In the genomic region with DNA sequence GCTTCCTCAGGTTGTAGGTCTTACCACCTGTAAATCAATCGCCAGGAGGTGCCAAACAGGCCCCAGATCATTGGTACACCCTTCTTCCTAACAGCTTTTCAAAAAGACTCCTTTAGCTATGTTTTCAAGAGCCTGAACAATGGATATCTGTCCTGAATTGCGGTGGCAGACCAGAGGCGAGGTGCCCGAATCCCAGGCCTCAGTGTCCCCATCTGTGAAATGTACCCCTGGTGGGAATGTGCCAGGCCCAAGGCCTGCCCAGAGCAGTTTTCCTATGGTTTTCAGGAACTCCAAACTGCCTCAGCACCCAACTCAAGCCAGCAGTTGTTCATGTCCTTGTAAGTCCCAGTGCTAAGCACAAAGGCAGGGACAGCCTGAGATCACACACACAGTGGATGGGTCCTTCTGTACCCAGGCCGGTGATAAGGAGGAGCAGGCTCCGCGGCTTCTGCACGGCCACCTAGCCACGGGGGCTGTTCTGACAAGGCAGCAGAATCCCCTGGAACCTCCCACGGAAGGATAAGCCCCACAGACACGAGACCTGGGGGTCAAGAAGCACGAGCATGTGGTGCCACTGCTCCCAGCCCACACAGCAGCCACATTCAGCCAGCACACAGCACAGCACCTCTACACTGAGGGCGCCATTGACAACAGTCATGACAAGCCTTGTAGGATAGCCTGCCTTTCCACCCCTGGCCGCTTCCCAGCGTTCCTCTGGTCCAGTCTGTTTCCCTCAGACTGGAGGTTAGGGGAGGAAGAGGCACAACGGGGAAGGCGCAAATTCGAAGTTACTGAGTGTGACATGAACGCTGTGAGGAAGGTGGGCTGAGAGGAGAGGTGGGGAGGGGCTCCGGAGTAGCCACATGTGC, we compare ENCODE assay signal across 9 mouse cellular contexts. TPM values are rescaled to one million over a fixed set of nuclear protein-coding genes. Genes with fewer than 3 reads are reported as not detected.
DNase-seq lines count a peak whose midpoint lies in the region; ATAC-seq and TF ChIP-seq lines count a peak whose summit lies in the region.
"Had no signal": no experiment of that assay in that cellular context is flagged by ENCODE, and none has a peak within 500 bp of the region (broad histone marks: within the 10 kb centered on the region; RNA-seq: fewer than 3 reads in every experiment).

No protein-coding gene starts in this region.

- H3K27me3 ChIP-seq in embryonic facial prominence, embryonic 15.5 days = no peaks in the 10 kb centered on the region
- H3K27me3 ChIP-seq in intestine, postnatal 0 days (replicated peaks; ENCODE audit: control insufficient read depth, insufficient read depth, low read length) = no peaks in the 10 kb centered on the region
- H3K27me3 ChIP-seq in neural tube, embryonic 14.5 days (ENCODE audit: control insufficient read depth, insufficient read depth, low read length) = no peaks in the 10 kb centered on the region

- H3K9ac ChIP-seq in embryonic facial prominence, embryonic 15.5 days = peak overlapping the region; percentile 2; the same call in 1 of the 2 replicates
- H3K9ac ChIP-seq in intestine, postnatal 0 days (ENCODE audit: low read depth, low read length) = 0 out of 2 replicates have a peak overlapping the region, but pooled peaks have one; percentile 0
- H3K9ac ChIP-seq in neural tube, embryonic 14.5 days (replicated peaks; ENCODE audit: low read depth, low read length) = peak overlapping the region; percentile 48

- H3K4me2 ChIP-seq in embryonic facial prominence, embryonic 15.5 days (replicated peaks) = peak overlapping the region; percentile 38
- no peak overlapping the region for H3K4me2 ChIP-seq in intestine, postnatal 0 days (replicated peaks; ENCODE audit: low read depth)
- peak overlapping the region; percentile 23 for H3K4me2 ChIP-seq in neural tube, embryonic 14.5 days (ENCODE audit: low read depth, low read length)

- H3K36me3 ChIP-seq in embryonic facial prominence, embryonic 15.5 days = peaks cover 29% of the 10 kb centered on the region
- H3K36me3 ChIP-seq in intestine, postnatal 0 days (ENCODE audit: control insufficient read depth, insufficient read depth) = peaks cover 17% of the 10 kb centered on the region
- H3K36me3 ChIP-seq in neural tube, embryonic 14.5 days (ENCODE audit: control insufficient read depth, insufficient read depth, low read length) = no peaks in the 10 kb centered on the region

- 41% methylated on average over 20 of the region's 20 CpGs for WGBS in embryonic facial prominence, embryonic 15.5 days
- WGBS in intestine, postnatal 0 days = 53% methylated on average over 20 of the region's 20 CpGs
- WGBS in neural tube, embryonic 14.5 days = 16% methylated on average over 20 of the region's 20 CpGs

- intact Hi-C loops in left cerebral cortex, adult 2 months (cut with DNase I) = no loop called here
- intact Hi-C loops in left cerebral cortex, postnatal 14 days (cut with DNase I) = loop anchor here (2.0 kb wide), 1 partner anchor 17 kb away; no protein-coding TSS in a partner anchor

- ATAC-seq in embryonic facial prominence, embryonic 15.5 days (ENCODE audit: insufficient number of reproducible peaks, low FRiP score, low TSS enrichment, low read depth) = no peak
- ATAC-seq in intestine, postnatal 0 days = no peak
- no peak for ATAC-seq in neural tube, embryonic 14.5 days (ENCODE audit: low read depth)

- H3K9me3 ChIP-seq in embryonic facial prominence, embryonic 15.5 days (replicated peaks) = no peaks in the 10 kb centered on the region
- no peaks in the 10 kb centered on the region for H3K9me3 ChIP-seq in intestine, postnatal 0 days (ENCODE audit: control insufficient read depth)
- no peaks in the 10 kb centered on the region for H3K9me3 ChIP-seq in neural tube, embryonic 14.5 days (ENCODE audit: control insufficient read depth, low read length)

- H3K4me3 ChIP-seq in left cerebral cortex, adult 2 months = no peak overlapping the region
- H3K4me3 ChIP-seq in embryonic facial prominence, embryonic 15.5 days (replicated peaks) = no peak overlapping the region
- no peak overlapping the region for H3K4me3 ChIP-seq in intestine, postnatal 0 days (ENCODE audit: low read depth, low read length)
- H3K4me3 ChIP-seq in neural tube, embryonic 14.5 days (ENCODE audit: low read depth, low read length) = no peak overlapping the region

- TF ChIP-seq CTCF in left cerebral cortex, adult 2 months (IDR thresholded peaks at IDR 0.05) = no peak
- TF ChIP-seq CTCF in intestine, postnatal 0 days (IDR thresholded peaks at IDR 0.05; ENCODE audit: low read depth) = no peak

- peaks cover 86% of the 10 kb centered on the region for H3K4me1 ChIP-seq in embryonic facial prominence, embryonic 15.5 days
- H3K4me1 ChIP-seq in intestine, postnatal 0 days (replicated peaks; ENCODE audit: control insufficient read depth, insufficient read depth, low read length) = peaks cover 27% of the 10 kb centered on the region
- H3K4me1 ChIP-seq in neural tube, embryonic 14.5 days (ENCODE audit: control insufficient read depth, insufficient read depth, low read length) = peaks cover 67% of the 10 kb centered on the region

- no peak for DNase-seq in left cerebral cortex, adult 2 months (ENCODE audit: extremely low spot score in 1 of 2, low spot score in 2 of 2)
- no peak for DNase-seq in left cerebral cortex, adult 18-20 months (ENCODE audit: low spot score in 2 of 2)
- no peak for DNase-seq in layer of hippocampus, adult 8-10 months (ENCODE audit: low spot score in 2 of 2)
- no peak for DNase-seq in left cerebral cortex, postnatal 14 days (ENCODE audit: low spot score in 2 of 2)
- no peak for DNase-seq in layer of hippocampus, adult 18-20 months (ENCODE audit: low spot score in 2 of 2)

- H3K27ac ChIP-seq in left cerebral cortex, adult 2 months = peak overlapping the region; percentile 79
- H3K27ac ChIP-seq in embryonic facial prominence, embryonic 15.5 days (replicated peaks) = peak overlapping the region; percentile 94
- H3K27ac ChIP-seq in intestine, postnatal 0 days (ENCODE audit: low read depth, low read length) = peak overlapping the region; percentile 54
- H3K27ac ChIP-seq in neural tube, embryonic 14.5 days (ENCODE audit: low read depth, low read length) = peak overlapping the region; percentile 91

RNA-seq across cellular contexts. Expression of a gene that starts 7.5 kb away (rescaled TPM):
- total RNA-seq in left cerebral cortex, adult 2 months (2021) = 100 to 1,000 TPM; 201 to 213 TPM
- 100 to 1,000 TPM; 222 to 239 TPM for total RNA-seq in left cerebral cortex, adult 18-20 months (2021)
- 458 and 459 TPM in 2 replicates for polyA plus RNA-seq in embryonic facial prominence, embryonic 15.5 days (2015; fragmentation: Nextera tagmentation; extraction: Ambion mirVana)
- polyA plus RNA-seq in intestine, postnatal 0 days (2015; fragmentation: Nextera tagmentation; extraction: Ambion mirVana) = 245 and 265 TPM in 2 replicates
- polyA plus RNA-seq in neural tube, embryonic 14.5 days (2014; fragmentation: Nextera tagmentation; extraction: Ambion mirVana) = 234 and 258 TPM in 2 replicates
- total RNA-seq in layer of hippocampus, adult 8-10 months (2022) = 100 to 1,000 TPM; 218 to 272 (median 249) TPM
- 100 to 1,000 TPM; 205 to 220 TPM for total RNA-seq in left cerebral cortex, postnatal 14 days (2021)
- 100 to 1,000 TPM; 228 to 231 TPM for total RNA-seq in layer of hippocampus, adult 18-20 months (2021)

RNA-seq across cellular contexts. Expression of a gene that starts 18.6 kb away (rescaled TPM):
- total RNA-seq in left cerebral cortex, adult 2 months (2021) = 1 to 10 TPM; 3.3 to 4.1 TPM
- total RNA-seq in left cerebral cortex, adult 18-20 months (2021) = 1 to 10 TPM; 3.5 to 4.5 TPM
- polyA plus RNA-seq in embryonic facial prominence, embryonic 15.5 days (2015; fragmentation: Nextera tagmentation; extraction: Ambion mirVana) = 21.2 and 22.7 TPM in 2 replicates
- 37.1 and 37.3 TPM in 2 replicates for polyA plus RNA-seq in intestine, postnatal 0 days (2015; fragmentation: Nextera tagmentation; extraction: Ambion mirVana)
- polyA plus RNA-seq in neural tube, embryonic 14.5 days (2014; fragmentation: Nextera tagmentation; extraction: Ambion mirVana) = 2.8 and 5.3 TPM in 2 replicates
- 1 to 10 TPM; 2.9 to 5.0 (median 4.4) TPM for total RNA-seq in layer of hippocampus, adult 8-10 months (2022)
- 1 to 10 TPM; 3.2 to 3.8 TPM for total RNA-seq in left cerebral cortex, postnatal 14 days (2021)
- total RNA-seq in layer of hippocampus, adult 18-20 months (2021) = 1 to 10 TPM; 1.5 to 2.5 TPM
- total RNA-seq: hematopoietic stem cell, adult 5-6 weeks had no signal

RNA-seq across cellular contexts. Expression of a gene that starts 40.2 kb away (rescaled TPM):
- total RNA-seq in left cerebral cortex, adult 2 months (2021) = 10 to 100 TPM; 10.5 to 10.9 TPM
- 10 to 100 TPM; 11.3 to 11.9 TPM for total RNA-seq in left cerebral cortex, adult 18-20 months (2021)
- polyA plus RNA-seq in embryonic facial prominence, embryonic 15.5 days (2015; fragmentation: Nextera tagmentation; extraction: Ambion mirVana) = 46.8 and 47.1 TPM in 2 replicates
- polyA plus RNA-seq in intestine, postnatal 0 days (2015; fragmentation: Nextera tagmentation; extraction: Ambion mirVana) = 36.9 and 38.9 TPM in 2 replicates
- polyA plus RNA-seq in neural tube, embryonic 14.5 days (2014; fragmentation: Nextera tagmentation; extraction: Ambion mirVana) = 15.0 and 17.8 TPM in 2 replicates
- 10 to 100 TPM; 12.4 to 15.4 (median 14.0) TPM for total RNA-seq in layer of hippocampus, adult 8-10 months (2022)
- 1 to 10 TPM; 8.9 to 9.7 TPM for total RNA-seq in left cerebral cortex, postnatal 14 days (2021)
- 10 to 100 TPM; 12.5 to 13.2 TPM for total RNA-seq in layer of hippocampus, adult 18-20 months (2021)

RNA-seq across cellular contexts. Expression of a gene that starts 41.7 kb away (rescaled TPM):
- total RNA-seq in left cerebral cortex, adult 2 months (2021) = 10 to 100 TPM; 74.7 to 76.2 TPM
- 10 to 100 TPM; 66.6 to 84.4 TPM for total RNA-seq in left cerebral cortex, adult 18-20 months (2021)
- 3.7 and 4.2 TPM in 2 replicates for polyA plus RNA-seq in embryonic facial prominence, embryonic 15.5 days (2015; fragmentation: Nextera tagmentation; extraction: Ambion mirVana)
- 15.5 and 15.6 TPM in 2 replicates for polyA plus RNA-seq in intestine, postnatal 0 days (2015; fragmentation: Nextera tagmentation; extraction: Ambion mirVana)
- polyA plus RNA-seq in neural tube, embryonic 14.5 days (2014; fragmentation: Nextera tagmentation; extraction: Ambion mirVana) = 31.3 and 36.6 TPM in 2 replicates
- total RNA-seq in layer of hippocampus, adult 8-10 months (2022) = 10 to 100 TPM; 61.3 to 74.3 (median 69.2) TPM
- total RNA-seq in left cerebral cortex, postnatal 14 days (2021) = 10 to 100 TPM; 79.5 to 87.1 TPM
- total RNA-seq in layer of hippocampus, adult 18-20 months (2021) = 10 to 100 TPM; 57.8 to 62.6 TPM
- total RNA-seq: hematopoietic stem cell, adult 5-6 weeks had no signal

RNA-seq across cellular contexts. Expression of a gene that starts 47.0 kb away (rescaled TPM):
- total RNA-seq in left cerebral cortex, adult 2 months (2021) = 1 to 10 TPM in 1 of 2 experiments, under 1 TPM in 1; 0.97 to 1.2 TPM
- 1 to 10 TPM; 1.6 TPM for total RNA-seq in left cerebral cortex, adult 18-20 months (2021)
- 2.0 TPM in 2 replicates for polyA plus RNA-seq in embryonic facial prominence, embryonic 15.5 days (2015; fragmentation: Nextera tagmentation; extraction: Ambion mirVana)
- polyA plus RNA-seq in intestine, postnatal 0 days (2015; fragmentation: Nextera tagmentation; extraction: Ambion mirVana) = 0.31 and 0.50 TPM in 2 replicates
- polyA plus RNA-seq in neural tube, embryonic 14.5 days (2014; fragmentation: Nextera tagmentation; extraction: Ambion mirVana) = 1.5 and 2.1 TPM in 2 replicates
- total RNA-seq in layer of hippocampus, adult 8-10 months (2022) = 1 to 10 TPM; 1.7 to 2.4 (median 1.9) TPM
- 1 to 10 TPM in 1 of 2 experiments, under 1 TPM in 1; 0.78 to 1.4 TPM for total RNA-seq in left cerebral cortex, postnatal 14 days (2021)
- 1 to 10 TPM; 1.1 to 1.4 TPM for total RNA-seq in layer of hippocampus, adult 18-20 months (2021)
